Mouse (Mus musculus): ENCODE data around the gene Ska3. TPM values are rescaled to one million over a fixed set of nuclear protein-coding genes. Genes with fewer than 3 reads are reported as not detected.

The Ska3 gene
- polyA plus RNA-seq, 1 experiment from 2014 or later, result 36.3 TPM

DNA sequence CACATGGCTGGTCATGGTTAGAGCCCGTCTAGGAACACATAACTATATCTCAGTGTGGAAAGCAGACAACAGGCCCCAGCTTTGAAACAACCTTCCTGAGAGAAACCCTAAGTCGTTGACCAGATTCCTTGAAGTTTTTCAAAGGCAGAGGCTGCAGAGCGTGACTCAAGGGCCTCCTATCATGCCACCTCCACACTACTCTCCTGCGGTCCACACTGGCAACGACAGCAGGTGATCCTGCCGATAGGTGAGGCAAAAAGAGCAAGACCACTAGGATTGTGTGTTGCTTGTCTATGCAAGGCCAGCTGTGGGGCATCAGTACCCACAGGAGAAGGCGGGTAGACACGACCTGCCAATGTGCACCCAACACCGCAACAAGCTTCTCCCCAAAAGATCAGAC, 36.2 kb downstream of the Ska3 start:
- H3K9ac ChIP-seq (replicated peaks), result no peak overlapping the region
- ATAC-seq (ENCODE audit: low FRiP score, low read depth), result no peak
- WGBS, result 90% methylated on average over 9 of the region's 9 CpGs

DNA sequence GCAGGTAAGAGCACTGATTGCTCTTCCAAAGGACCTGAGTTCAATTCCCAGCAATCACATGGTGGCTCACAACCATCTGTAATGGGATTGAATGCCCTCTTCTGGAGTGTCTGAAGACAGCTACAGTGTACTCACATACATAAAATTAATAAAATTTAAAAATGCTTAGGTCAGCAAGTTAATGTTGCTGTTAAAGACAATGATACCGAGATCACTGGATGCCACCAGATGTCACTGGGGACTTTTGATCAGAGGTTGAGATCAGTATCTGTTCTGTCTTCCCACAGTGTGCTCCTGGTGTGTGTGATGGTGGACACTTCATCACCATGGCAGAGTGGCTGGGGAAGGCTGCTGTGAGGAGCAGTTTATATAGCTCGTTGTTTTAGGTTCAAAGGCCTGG, 36.7 kb downstream of the Ska3 start:
- no peaks in the 10 kb centered on the region for H3K36me3 ChIP-seq
- no peaks in the 10 kb centered on the region for H3K9me3 ChIP-seq
- no peak overlapping the region for H3K4me3 ChIP-seq
- no peaks in the 10 kb centered on the region; the same call in 1 of the 2 replicates for H3K27me3 ChIP-seq
- ATAC-seq (ENCODE audit: low FRiP score, low read depth), result no peak
- 83% methylated on average over 2 of the region's 2 CpGs for WGBS
- H3K4me1 ChIP-seq, result no peaks in the 10 kb centered on the region
- no peak overlapping the region for H3K9ac ChIP-seq (replicated peaks)
- no peak overlapping the region for H3K4me2 ChIP-seq (replicated peaks)
- H3K27ac ChIP-seq (replicated peaks), result no peak overlapping the region

More for the DNA sequence above, 36.2 kb downstream of the Ska3 start:
- H3K4me2 ChIP-seq (replicated peaks), result no peak overlapping the region
- no peak overlapping the region for H3K4me3 ChIP-seq
- no peaks in the 10 kb centered on the region for H3K9me3 ChIP-seq
- no peak overlapping the region for H3K27ac ChIP-seq (replicated peaks)
- H3K27me3 ChIP-seq, result no peaks in the 10 kb centered on the region
- no peaks in the 10 kb centered on the region for H3K4me1 ChIP-seq
- no peaks in the 10 kb centered on the region for H3K36me3 ChIP-seq

DNA sequence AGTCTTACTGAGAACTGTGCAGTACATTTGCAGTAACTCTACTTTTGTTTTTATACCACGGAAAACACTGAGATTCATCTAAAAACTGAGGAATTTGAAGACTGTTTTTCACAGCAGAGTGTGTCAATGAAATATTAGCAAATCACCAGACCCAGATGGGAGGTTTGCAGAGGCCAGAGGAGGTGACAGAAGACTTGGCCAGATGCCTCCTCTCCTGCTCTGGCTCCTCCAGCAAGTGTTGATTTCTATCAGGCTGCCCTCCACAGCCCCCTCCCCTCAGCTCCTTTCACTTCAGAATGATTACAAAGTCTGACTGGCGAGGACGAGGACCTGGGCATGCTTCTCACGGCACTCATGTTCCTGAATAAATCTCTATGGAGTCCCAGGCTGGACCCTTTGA, 38.6 kb downstream of the Ska3 start:
- WGBS, result 75% methylated on average over 4 of the region's 4 CpGs
- H3K27me3 ChIP-seq, result no peaks in the 10 kb centered on the region; the same call in 1 of the 2 replicates
- H3K4me3 ChIP-seq, result no peak overlapping the region
- H3K9ac ChIP-seq (replicated peaks), result no peak overlapping the region
- no peaks in the 10 kb centered on the region for H3K9me3 ChIP-seq
- no peak overlapping the region for H3K4me2 ChIP-seq (replicated peaks)
- no peak for ATAC-seq (ENCODE audit: low FRiP score, low read depth)
- H3K4me1 ChIP-seq, result no peaks in the 10 kb centered on the region
- H3K36me3 ChIP-seq, result no peaks in the 10 kb centered on the region
- no peak overlapping the region for H3K27ac ChIP-seq (replicated peaks)

DNA sequence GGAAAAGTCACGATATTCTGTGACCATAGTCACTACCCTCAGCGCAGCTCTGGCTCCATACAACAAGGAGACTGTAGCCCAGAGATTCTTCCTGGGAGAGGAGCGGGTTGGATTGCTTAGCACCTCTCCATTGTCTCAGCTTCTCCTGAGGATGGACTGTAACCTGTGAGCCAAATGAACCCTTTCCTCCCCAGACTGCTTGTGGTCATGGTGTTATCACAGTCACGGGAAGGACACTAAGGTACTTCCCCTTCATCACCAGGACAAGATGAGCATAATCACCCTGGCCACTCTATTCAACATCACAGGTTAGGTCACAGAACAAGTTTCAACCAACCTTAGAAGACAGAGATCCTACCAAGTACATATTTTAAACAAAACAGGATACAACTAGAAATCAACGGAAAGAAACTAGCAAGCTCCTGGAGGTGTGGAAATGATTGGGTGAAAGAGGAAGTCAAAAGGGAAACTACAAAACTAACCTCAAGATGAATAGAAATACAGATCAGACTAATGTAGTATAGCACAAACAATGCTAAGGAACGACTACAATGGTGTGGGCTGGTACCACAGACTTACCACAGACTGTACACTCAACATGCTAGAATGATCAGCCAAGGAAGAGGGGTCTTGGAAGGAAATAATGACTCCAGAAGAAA, 53.7 kb downstream of the Ska3 start:
- H3K4me2 ChIP-seq (replicated peaks), result no peak overlapping the region
- no peak for ATAC-seq (ENCODE audit: low FRiP score, low read depth)
- no peak overlapping the region for H3K9ac ChIP-seq (replicated peaks)
- H3K4me1 ChIP-seq, result no peaks in the 10 kb centered on the region
- H3K36me3 ChIP-seq, result no peaks in the 10 kb centered on the region
- no peaks in the 10 kb centered on the region for H3K27me3 ChIP-seq
- H3K27ac ChIP-seq (replicated peaks), result no peak overlapping the region
- no peak overlapping the region for H3K4me3 ChIP-seq
- H3K9me3 ChIP-seq, result no peaks in the 10 kb centered on the region
- 83% methylated on average over 6 of the region's 6 CpGs for WGBS

DNA sequence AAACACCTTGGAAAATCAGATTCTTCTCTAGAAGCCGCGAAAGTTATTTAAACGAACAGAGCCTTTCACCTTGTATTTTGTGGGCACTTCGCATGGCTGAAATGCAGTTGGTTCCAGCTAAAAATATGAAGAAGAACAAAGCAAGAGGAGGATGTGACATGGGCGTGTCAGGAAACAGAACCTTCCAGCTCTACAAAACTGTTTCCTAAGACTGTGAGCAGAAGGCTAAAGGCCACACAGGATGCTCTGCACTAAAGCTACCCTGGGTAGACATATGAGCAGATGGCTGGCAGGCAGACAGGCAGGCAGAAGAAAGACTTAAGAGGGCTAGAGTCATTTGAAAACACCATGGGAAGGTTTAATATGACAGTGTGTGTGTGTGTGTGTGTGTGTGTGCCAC, 56.9 kb downstream of the Ska3 start:
- Histone ChIP-seq H3K27ac (replicated peaks) (no peak overlapping the region), H3K4me3 (no peak overlapping the region), H3K36me3 (no peaks in the 10 kb centered on the region), H3K27me3 (no peaks in the 10 kb centered on the region), H3K9ac (replicated peaks) (no peak overlapping the region), H3K4me2 (replicated peaks) (no peak overlapping the region), H3K4me1 (no peaks in the 10 kb centered on the region), H3K9me3 (no peaks in the 10 kb centered on the region)
- ATAC-seq (ENCODE audit: low FRiP score, low read depth), result no peak
- 96% methylated on average over 5 of the region's 5 CpGs for WGBS

DNA sequence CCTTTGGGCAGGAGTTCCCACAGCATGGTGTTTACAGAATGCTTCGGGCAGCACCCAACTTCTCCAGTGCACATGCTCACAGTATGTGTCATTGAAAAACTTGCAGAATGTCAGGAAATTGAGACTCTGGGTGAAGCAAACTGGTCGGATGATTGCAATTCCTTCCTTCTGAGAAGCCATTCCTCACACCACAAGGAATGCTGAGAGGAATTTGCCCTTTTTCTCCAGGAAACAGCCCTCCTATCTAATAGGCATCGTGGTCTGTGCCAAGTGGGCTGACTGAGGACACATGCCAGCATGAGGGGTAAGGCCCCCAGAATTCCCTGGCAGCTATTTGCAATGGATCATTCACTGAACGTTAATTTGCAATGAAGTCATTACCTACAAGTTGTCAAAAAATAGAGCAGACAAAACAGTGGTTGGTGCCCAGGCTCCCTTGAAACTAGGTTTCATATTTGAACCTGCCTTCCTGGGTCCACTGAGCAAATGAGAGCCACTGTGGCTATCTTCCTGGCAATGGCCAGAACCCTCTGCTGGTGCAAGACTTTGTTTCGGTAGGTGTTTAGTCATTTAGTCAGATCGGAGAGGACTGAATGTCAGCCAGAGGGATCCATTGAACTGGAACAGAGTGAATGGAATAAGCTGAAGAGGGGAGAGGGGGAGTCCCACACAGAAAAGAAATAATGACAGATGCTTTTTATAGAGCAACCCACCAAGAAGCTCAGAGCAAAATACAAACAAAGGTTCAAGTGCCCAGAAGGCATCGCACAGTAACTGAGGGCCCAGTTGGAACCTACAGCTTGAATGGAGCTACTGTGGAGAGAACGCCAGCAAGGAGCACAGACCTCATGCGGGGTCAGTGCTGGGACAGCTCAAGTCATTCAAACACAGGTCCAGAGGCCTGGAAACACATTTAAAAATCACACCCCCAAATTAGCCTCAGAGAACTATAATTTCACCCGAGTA, 65.3 kb downstream of the Ska3 start:
- Histone ChIP-seq H3K4me1 (peaks cover 5% of the 10 kb centered on the region; the same call in 1 of the 2 replicates), H3K9me3 (no peaks in the 10 kb centered on the region), H3K9ac (replicated peaks) (no peak overlapping the region), H3K4me2 (replicated peaks) (no peak overlapping the region), H3K36me3 (no peaks in the 10 kb centered on the region), H3K27me3 (no peaks in the 10 kb centered on the region), H3K4me3 (no peak overlapping the region), H3K27ac (replicated peaks) (no peak overlapping the region)
- no peak for ATAC-seq (ENCODE audit: low FRiP score, low read depth)
- WGBS, result 51% methylated on average over 10 of the region's 10 CpGs

DNA sequence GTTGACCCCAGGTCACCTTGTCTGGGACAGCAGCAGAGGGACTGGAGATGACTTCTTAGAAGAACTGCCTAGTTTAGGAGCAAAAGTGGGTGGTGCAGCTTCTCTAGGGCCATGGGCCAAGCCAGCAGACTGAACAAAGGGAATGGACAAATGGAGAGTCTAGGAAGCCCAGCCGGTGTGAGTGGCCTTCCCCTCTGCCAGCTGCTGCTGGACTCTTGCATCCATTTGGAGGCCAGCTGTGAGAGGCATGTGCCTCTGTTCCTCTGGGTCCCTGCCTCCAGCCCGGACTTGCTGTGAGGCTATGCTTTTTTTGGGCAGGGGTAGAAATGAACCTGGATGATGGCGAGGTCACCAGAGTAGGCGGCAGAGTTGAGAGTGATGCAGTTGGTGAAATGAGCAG, 67.7 kb downstream of the Ska3 start, which contains the start of gene Lats2:
Lats2 (minus strand) TSS at position 152 of the 400 bp plus-strand sequence.
- Histone ChIP-seq H3K36me3 (no peaks in the 10 kb centered on the region), H3K4me2 (replicated peaks) (no peak within 1 kb of the TSS), H3K9ac (replicated peaks) (no peak within 1 kb of the TSS), H3K4me3 (no peak within 1 kb of the TSS), H3K27ac (replicated peaks) (no peak within 1 kb of the TSS), H3K9me3 (no peaks in the 10 kb centered on the region), H3K4me1 (peaks cover 10% of the 10 kb centered on the region; the same call in 1 of the 2 replicates), H3K27me3 (no peaks in the 10 kb centered on the region)
- ATAC-seq (ENCODE audit: low FRiP score, low read depth), result no peak
- 84% methylated on average over 4 of the region's 4 CpGs for WGBS

Small RNAs within 50 kb of the gene (microRNA-seq; reads per million reads assigned to microRNA genes)
- not detected for gene Mir3077

Other genes with a start within 250 kb of the Ska3 start
- 25.3 and 25.7 TPM in 2 replicates for gene Xpo4, start 160.8 kb downstream of the Ska3 start, polyA plus RNA-seq (2016; fragmentation: Nextera tagmentation; extraction: Ambion mirVana)
- not detected in 2 replicates for gene Gm49361, start 80.1 kb downstream of the Ska3 start, polyA plus RNA-seq (2016; fragmentation: Nextera tagmentation; extraction: Ambion mirVana)
- 17.0 and 17.1 TPM in 2 replicates for gene Lats2, start 67.8 kb downstream of the Ska3 start, polyA plus RNA-seq (2016; fragmentation: Nextera tagmentation; extraction: Ambion mirVana)
- gene Sap18, start 28.0 kb downstream of the Ska3 start, polyA plus RNA-seq (2016; fragmentation: Nextera tagmentation; extraction: Ambion mirVana), result 23.0 and 39.1 TPM in 2 replicates
- 126 and 131 TPM in 2 replicates for gene Mrpl57, start within 50 bp of the Ska3 start, polyA plus RNA-seq (2016; fragmentation: Nextera tagmentation; extraction: Ambion mirVana)
- 58.2 and 61.4 TPM in 2 replicates for gene Zdhhc20, start 64.1 kb upstream of the Ska3 start, polyA plus RNA-seq (2016; fragmentation: Nextera tagmentation; extraction: Ambion mirVana)
- 66.5 and 70.1 TPM in 2 replicates for gene Micu2, start 173.1 kb upstream of the Ska3 start, polyA plus RNA-seq (2016; fragmentation: Nextera tagmentation; extraction: Ambion mirVana)
- 3.4 and 3.9 TPM in 2 replicates for gene Fgf9, start 244.4 kb upstream of the Ska3 start, polyA plus RNA-seq (2016; fragmentation: Nextera tagmentation; extraction: Ambion mirVana)